Mouse (Mus musculus): ENCODE measurements around the gene Plch2. TPM values are rescaled to one million over a fixed set of nuclear protein-coding genes. Genes with fewer than 3 reads are reported as not detected.

The Plch2 gene
- total and polyA plus RNA-seq, 3 experiments, result 0.85 to 1.1 TPM; not detected in 1

DNA sequence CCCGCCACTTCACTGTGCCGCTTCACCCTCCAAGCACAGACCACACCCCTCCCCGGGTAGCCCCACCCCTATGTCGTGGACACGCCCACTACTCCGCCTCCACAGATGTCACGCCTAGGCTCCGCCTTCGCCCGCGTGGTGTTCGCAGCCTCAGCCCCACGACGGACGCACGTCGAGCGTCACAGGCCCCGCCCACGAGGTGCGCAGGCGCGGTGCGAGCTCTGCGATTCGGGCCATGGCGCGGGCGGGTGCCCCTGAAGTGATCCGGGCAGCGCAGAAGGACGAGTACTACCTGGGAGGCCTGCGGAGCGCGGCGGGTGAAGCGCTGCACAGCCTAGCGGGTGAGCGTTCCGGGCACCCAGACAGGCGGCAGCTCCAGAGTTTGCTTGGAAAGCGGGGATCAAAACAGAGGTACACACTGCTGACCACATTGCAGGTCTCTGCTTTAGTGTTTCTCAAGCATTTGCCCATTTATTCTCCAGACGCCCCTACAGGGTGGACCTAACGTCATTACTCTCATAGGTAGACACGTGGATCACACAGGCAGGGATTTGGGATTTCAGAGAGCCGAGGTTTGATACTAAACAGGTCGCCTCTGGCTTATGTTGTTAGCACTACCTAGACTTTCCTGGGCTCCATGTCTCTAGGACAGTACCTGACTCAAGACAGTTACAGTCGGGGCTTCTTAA is 10.4 kb upstream of the Plch2 start, which contains the start of gene Pex10:
Gene Pex10, plus strand, starts transcription at position 183 of the 689 bp plus-strand sequence.
- no peaks in the 10 kb centered on the region for H3K9me3 ChIP-seq (replicated peaks; ENCODE audit: insufficient read depth, low read length)
- H3K36me3 ChIP-seq (ENCODE audit: control insufficient read depth in 1 of 2, insufficient read depth in 2 of 2, low read length in 2 of 2), result peaks cover 0 to 7% of the 10 kb centered on the region in 2 experiments; a peak in 3 of 4 replicates
- no peaks in the 10 kb centered on the region for H3K27me3 ChIP-seq (ENCODE audit: control insufficient read depth in 1 of 2, insufficient read depth in 2 of 2, low read length in 2 of 2)
- peaks cover 0 to 8% of the 10 kb centered on the region in 2 experiments; a peak in 1 of 4 replicates for H3K4me1 ChIP-seq (ENCODE audit: control insufficient read depth in 1 of 2, insufficient read depth in 2 of 2, low read length in 2 of 2)
- H3K4me3 ChIP-seq (ENCODE audit: control insufficient read depth in 1 of 2, insufficient read depth in 1 of 2, low read depth in 2 of 2, low read length in 2 of 2), result peak within 1 kb of the TSS; percentile 76 to 80
- DNase-seq (ENCODE audit: low read depth, low spot score), result peak; percentile 97
- H3K27ac ChIP-seq (ENCODE audit: control insufficient read depth, low read depth, low read length), result peak within 1 kb of the TSS; percentile 52
- H3K9ac ChIP-seq (ENCODE audit: control insufficient read depth, low read depth, low read length, poor library complexity, severe bottlenecking), result peak within 1 kb of the TSS; percentile 83
- H3K79me2 ChIP-seq (ENCODE audit: control insufficient read depth, insufficient read depth, low read length, poor library complexity), result peaks cover 9% of the 10 kb centered on the region
- TF ChIP-seq KAT2A (conservative IDR thresholded peaks at IDR 0.05; ENCODE audit: low read depth, low read length) (no peak), USF1 (IDR thresholded peaks at IDR 0.05; ENCODE audit: low read depth, low read length) (peak; percentile 57; the same call in 1 of the 2 replicates), CHD1 (IDR thresholded peaks at IDR 0.05; ENCODE audit: low read depth, low read length) (no peak), MYB (IDR thresholded peaks at IDR 0.05; ENCODE audit: low read depth, low read length) (no peak), CTCF (IDR thresholded peaks at IDR 0.05 in 2 of 3, conservative IDR thresholded peaks at IDR 0.05 in 1 of 3; ENCODE audit: control insufficient read depth in 1 of 3, insufficient read depth in 1 of 3, low read depth in 2 of 3, low read length in 3 of 3, poor library complexity in 1 of 3, severe bottlenecking in 1 of 3) (no peak), UBTF (IDR thresholded peaks at IDR 0.05; ENCODE audit: borderline replicate concordance, insufficient read depth, low read depth, low read length) (no peak), MXI1 (IDR thresholded peaks at IDR 0.05; ENCODE audit: low read depth, low read length) (peak; percentile 60), EP300 (IDR thresholded peaks at IDR 0.05; ENCODE audit: low read depth in 1 of 2, low read length in 2 of 2) (no peak), MAFK (IDR thresholded peaks at IDR 0.05; ENCODE audit: borderline replicate concordance, low read depth, low read length) (no peak), ZNF384 (IDR thresholded peaks at IDR 0.05; ENCODE audit: low read depth, low read length) (no peak), GATA1 (IDR thresholded peaks at IDR 0.05; ENCODE audit: low read depth, low read length) (no peak), ZC3H11A (IDR thresholded peaks at IDR 0.05; ENCODE audit: low read depth, low read length) (no peak), CHD2 (IDR thresholded peaks at IDR 0.05; ENCODE audit: low read length) (no peak), TAL1 (IDR thresholded peaks at IDR 0.05; ENCODE audit: low read length) (no peak), GABPA (IDR thresholded peaks at IDR 0.05; ENCODE audit: low read depth, low read length) (no peak), RAD21 (IDR thresholded peaks at IDR 0.05; ENCODE audit: low read depth, low read length) (no peak), SIN3A (IDR thresholded peaks at IDR 0.05; ENCODE audit: low read length) (peak; percentile 50), RCOR1 (IDR thresholded peaks at IDR 0.05; ENCODE audit: low read depth, low read length) (no peak), HCFC1 (IDR thresholded peaks at IDR 0.05; ENCODE audit: low read depth, low read length) (peak; percentile 74), TCF12 (IDR thresholded peaks at IDR 0.05; ENCODE audit: low read depth, low read length) (peak; percentile 45; the same call in 1 of the 2 replicates), ZKSCAN1 (IDR thresholded peaks at IDR 0.05; ENCODE audit: low read depth, low read length) (no peak), POLR2AphosphoS5 (IDR thresholded peaks at IDR 0.05; ENCODE audit: borderline replicate concordance, low read depth, low read length) (no peak), USF2 (IDR thresholded peaks at IDR 0.05; ENCODE audit: borderline replicate concordance in 1 of 2, insufficient read depth in 1 of 2, low read depth in 1 of 2, low read length in 2 of 2) (no peak), ELF1 (IDR thresholded peaks at IDR 0.05; ENCODE audit: low read depth, low read length) (no peak), POLR2A (IDR thresholded peaks at IDR 0.05; ENCODE audit: control insufficient read depth in 1 of 2, insufficient read depth in 1 of 2, low read depth in 1 of 2, low read length in 2 of 2, poor library complexity in 1 of 2) (peak; percentile 91 to 92), MEF2A (IDR thresholded peaks at IDR 0.05; ENCODE audit: extremely low read depth, insufficient replicate concordance, low read depth, low read length, poor library complexity, severe bottlenecking) (no peak), JUND (IDR thresholded peaks at IDR 0.05; ENCODE audit: low read depth, low read length) (no peak), ZMIZ1 (IDR thresholded peaks at IDR 0.05; ENCODE audit: low read depth, low read length) (0 out of 2 replicates have a peak, but pooled peaks have one; percentile 66), E2F4 (IDR thresholded peaks at IDR 0.05; ENCODE audit: borderline replicate concordance, low read depth, low read length) (no peak), TBP (IDR thresholded peaks at IDR 0.05; ENCODE audit: low read depth, low read length) (no peak), MAZ (IDR thresholded peaks at IDR 0.05; ENCODE audit: low read depth, low read length) (no peak), BHLHE40 (IDR thresholded peaks at IDR 0.05; ENCODE audit: borderline replicate concordance, low read depth, low read length) (no peak), ETS1 (IDR thresholded peaks at IDR 0.05; ENCODE audit: low read depth, low read length) (no peak), MYC (IDR thresholded peaks at IDR 0.05; ENCODE audit: low read depth, low read length) (peak; percentile 64), POLR2AphosphoS2 (IDR thresholded peaks at IDR 0.05; ENCODE audit: low read length) (peak; percentile 81), NELFE (IDR thresholded peaks at IDR 0.05; ENCODE audit: low read depth, low read length) (peak; percentile 90), MAX (IDR thresholded peaks at IDR 0.05; ENCODE audit: low read length) (no peak; the same call in none of the 2 replicates)
